Mouse (Mus musculus) fat pad, adult 2 months (tissue): ENCODE data around the gene Fam222a.

Source experiments
- DNase-seq: peaks from one replicate; pipeline ENCODE4 v3.0.0-alpha.2; 2011; ENCODE audit warnings: low read depth, low spot score; ENCODE audit errors: extremely low read depth

Gene Fam222a

DNA sequence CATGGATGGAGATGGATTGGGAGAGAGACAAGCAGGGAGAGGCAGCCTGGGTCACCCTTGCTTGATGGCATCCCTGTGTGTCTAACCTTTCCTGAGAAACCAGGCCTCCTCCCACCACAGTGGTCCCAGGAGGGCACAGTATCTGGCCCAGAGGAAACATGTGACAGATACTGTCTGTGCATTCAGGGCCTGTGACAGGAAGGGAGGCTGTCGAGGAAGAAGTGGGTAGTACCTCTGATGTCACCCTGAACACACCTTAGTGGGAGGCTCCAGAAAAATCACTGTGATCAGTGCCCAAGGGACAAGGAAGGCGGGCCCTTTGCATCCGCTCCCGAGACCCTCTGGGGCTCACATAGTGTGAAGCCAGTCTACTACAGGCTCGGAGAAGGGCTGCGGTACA, 38.2 kb downstream of the Fam222a start:
- no peak for DNase-seq

DNA sequence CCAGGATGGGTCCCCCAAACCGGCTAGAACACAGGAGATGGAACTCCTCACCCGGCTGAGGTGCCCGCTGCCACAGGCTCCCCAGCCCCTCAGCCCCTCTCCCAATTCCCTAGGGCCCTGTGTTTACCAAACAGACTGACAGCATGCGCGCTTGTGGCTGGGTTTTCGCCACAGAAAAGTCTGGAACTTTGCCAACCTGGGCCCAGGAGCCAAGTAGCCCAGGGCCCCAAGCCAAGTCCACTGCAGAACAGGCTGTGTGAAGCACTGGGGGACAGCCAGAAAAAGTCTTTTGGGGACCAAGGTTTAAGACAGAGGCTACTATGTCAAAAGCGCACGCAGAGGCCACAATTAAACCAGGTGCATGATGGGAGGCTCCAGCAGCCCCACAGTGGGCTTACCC, 39.8 kb downstream of the Fam222a start:
- DNase-seq, result no peak

DNA sequence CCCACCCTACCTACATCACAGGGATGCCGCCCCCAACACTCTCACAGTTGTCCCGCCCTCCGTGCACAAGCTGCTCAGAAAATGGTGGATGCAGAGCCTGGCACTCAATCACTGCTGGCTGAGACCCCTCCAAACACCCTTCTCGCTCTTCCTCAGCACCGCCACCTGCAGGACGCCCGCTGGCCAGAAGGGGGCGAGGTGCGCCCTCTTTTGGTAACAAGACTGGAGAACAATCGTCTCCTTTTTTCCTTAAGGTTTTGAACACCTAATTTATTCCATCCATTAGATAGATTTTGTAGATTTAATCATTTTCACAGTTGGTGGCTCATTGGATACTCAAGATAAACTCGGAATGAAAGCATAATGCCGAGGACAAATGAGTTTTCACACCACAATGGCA, 40.7 kb downstream of the Fam222a start:
- no peak for DNase-seq

DNA sequence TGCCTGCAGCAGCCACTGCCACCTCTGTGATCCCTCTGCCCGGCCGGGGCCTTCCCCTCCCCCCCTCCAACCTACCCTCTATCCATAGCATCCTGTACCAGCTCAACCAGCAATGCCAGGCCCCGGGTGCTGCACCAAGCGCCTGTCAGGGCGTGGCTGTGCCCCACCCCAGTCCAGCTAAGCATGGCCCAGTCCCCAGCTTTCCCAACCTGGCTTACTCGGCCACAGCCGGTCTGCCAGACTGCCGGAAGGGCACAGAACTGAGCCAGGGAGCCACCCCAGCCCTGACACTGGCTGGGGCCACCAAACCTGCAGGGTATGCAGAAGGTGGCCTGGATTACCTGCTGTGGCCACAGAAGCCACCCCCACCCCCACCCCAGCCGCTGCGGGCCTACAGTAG, 43.4 kb downstream of the Fam222a start:
- DNase-seq, result no peak

DNA sequence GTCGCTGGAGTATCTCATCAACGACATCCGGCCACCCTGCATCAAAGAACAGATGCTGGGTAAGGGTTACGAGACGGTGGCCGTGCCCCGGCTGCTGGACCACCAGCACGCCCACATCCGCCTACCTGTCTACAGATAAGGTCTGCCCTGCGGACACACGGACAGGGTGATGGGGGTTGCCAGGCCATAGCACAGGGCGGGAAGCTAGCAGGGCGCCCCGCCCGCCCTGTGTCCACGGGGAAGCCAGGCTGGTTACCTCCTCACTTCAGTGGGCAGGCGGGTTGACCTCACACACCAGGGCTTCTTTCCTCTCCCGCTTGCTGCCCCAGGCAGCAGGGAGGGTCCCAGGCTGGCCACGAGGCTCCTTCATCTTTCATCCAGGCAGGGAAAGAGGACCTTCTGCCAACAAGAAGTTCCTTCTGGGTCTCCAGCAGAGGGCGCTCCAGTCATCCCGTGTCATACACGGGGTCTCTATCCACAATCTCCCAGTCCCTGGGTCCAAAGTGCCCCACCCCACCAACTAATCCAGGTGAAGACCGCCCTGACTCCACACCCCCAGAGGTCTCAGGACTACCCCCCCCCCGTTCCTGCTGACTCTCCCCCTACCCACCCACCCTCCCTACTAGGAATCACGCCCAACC, 44.3 kb downstream of the Fam222a start:
- DNase-seq, result no peak

DNA sequence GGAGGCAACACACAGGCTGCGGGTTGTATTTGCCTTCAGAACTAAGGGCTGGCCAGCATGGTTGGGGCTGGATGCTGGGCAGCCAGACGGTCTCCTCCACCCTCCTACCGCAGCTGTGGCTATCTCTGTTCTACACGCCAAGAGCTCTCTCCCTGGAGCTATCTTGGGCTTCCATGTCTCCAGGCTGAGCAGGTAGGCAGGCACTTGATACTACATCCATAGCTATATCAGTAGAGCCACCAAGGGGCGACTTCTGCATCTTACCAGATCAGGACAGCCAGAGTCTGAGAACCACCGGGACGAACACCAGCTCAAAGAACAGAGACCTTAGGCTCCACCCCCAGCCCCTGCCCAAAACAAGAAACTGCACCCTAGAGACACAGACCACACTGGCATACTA, 47.0 kb downstream of the Fam222a start:
- DNase-seq, result no peak

DNA sequence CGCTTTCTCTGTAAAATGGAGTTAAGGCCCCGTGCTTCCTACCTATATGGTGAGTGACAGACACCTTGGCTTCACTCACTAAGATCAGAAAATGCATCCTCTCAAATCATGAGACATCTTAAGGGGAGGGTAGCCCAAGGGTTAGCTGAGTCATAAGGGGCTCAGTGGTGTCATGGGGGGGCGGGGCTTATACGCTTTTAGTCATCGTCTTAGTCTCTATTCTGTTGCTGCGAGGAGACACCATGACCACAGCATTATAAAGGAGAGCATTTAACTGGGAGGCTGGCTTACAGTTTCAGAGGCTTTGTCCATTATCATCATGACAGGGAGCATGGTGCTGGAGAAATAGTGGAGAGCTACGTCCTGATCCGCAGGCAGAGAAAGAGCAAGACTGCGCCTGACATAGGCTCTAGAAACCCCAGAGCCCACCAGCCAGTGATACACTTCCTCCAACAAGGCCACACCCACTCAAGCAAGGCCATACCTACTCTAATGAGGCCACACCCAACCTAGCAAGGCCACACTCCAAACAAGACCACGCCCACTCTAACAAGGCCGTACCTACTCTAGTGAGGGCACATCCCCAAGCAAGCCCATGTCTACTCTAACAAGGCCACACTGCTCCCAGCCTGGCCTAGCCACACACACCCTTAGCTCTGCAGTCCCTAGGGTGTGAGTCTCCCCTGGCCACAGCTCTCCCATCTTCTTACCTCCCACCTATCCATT, 48.7 kb downstream of the Fam222a start:
- no peak for DNase-seq

- DNase-seq, result no peak
These were observed 50.0 kb downstream of the Fam222a start for GRCm38 (mm10) chr5:114617809-114618208.

DNA sequence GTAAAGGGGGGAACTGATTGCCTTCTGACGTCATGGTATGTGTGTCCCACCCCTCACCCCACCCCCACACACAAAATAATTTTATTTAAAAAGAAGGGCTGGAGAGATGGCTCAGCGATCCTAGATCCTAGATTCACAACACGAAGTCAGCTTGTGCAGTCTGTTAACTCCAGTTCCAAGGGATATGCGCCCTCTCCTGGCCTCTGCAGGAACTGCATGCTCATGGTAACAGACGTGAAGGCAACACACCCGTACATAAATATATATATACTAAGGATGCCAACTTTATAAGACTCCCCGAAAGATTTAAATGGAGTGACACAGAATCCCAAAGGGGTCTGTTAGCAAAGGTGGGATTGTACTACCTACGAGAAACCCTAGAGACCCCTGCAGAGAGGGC, 51.0 kb downstream of the Fam222a start:
- no peak for DNase-seq

DNA sequence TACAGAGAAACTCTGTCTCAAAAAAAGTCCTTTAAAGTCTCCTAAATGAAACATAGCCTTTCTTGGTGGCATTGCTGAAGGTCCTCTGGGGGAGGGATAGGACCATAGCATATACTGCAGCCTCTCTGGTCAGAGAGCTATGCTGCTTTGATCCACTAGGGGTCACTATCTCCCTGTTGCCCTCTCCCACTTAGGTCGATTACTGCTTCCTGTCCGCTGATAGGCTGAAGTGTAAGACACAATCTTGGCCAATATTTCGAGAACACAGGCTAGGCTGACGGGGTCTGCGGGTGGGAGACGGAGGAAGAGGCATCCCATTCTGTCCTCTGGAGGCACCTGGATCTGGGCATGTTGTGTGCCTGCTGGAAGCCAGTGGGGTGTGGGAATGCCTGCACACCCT, 52.5 kb downstream of the Fam222a start:
- DNase-seq, result no peak

GRCm38 (mm10) chr5:114625590-114625989, 57.8 kb downstream of the Fam222a start:
- DNase-seq, result no peak

DNA sequence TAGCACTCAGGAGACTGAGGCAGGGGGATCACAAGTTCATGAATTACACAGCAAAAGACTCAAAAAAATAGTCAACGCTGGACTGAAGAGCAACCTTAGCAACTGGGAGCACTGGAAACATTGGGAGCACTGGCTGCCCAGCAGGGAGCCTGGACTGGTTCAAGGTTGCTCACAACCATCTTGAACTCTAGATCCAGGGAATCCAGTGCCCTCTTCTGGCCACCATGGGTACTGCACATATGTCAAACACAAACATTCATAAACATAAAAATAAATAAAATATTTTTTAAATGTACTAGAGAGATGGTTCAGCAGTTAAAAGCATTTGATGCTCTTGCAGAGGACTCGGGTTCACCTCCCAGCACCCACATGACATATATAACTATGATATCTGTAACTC, 63.5 kb downstream of the Fam222a start:
- DNase-seq, result no peak

GRCm38 (mm10) chr5:114636091-114636490, 68.3 kb downstream of the Fam222a start:
- DNase-seq, result no peak

DNA sequence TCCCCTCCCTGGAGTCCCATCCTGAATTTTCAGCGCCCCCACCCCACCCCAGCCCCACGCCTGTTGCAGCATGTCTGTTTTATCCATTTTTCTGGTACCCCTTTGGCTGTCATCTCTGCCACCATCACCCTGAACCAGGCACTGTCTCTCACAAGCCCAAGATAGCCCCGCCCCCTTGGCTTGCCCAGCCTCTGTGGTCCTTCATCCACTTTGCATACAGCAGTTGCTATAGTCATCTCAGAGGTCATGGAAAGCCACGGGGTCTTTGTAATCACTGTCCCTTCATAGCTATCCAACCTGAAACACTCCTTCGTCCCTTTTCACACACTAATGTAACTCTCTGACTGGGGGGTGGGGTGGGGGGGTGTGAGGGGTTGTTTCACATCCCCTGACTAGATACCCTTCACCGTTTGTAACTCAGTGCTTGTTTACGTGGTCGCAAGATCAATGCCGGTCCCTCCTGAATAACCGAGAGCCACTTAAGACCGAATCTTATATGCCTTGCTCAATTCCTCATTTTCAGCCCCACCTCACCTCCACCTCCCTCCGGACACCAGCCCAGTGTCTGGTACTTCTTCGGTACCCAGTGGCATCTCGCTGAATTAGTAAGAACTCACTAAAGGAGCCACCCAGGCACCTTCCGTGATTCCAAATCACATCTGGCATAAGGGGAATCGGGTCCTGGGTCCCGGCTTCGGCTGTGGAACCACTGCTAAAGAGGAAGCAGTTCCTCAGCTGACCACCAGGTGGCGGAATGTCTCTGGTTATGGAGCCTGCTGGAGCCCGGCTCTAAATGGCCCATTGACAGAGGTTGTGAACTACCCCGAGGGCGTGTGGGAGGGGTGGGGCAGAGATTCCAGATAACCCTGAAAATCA, 71.2 kb downstream of the Fam222a start:
- DNase-seq, result no peak

GRCm38 (mm10) chr5:114639645-114639957, 71.8 kb downstream of the Fam222a start:
- no peak for DNase-seq

DNA sequence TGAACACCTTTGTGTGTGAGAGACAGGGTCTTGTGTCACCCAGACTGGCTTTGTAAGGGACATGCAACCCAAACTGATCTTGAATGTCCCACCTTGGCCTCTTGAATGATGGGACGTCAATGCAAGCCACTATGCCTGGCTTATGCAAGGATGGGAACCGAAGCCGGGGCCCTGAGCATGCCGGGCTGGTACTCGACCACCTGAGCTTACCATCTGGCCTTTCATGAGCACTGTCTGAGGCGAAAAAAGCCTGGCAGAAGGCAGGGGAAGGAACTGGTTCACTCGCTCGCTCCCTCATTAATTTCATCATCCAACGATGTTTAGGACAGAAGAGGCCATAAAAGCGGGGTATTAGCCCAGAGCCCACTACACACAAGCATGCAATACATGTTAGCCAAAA, 73.0 kb downstream of the Fam222a start:
- DNase-seq, result no peak

DNA sequence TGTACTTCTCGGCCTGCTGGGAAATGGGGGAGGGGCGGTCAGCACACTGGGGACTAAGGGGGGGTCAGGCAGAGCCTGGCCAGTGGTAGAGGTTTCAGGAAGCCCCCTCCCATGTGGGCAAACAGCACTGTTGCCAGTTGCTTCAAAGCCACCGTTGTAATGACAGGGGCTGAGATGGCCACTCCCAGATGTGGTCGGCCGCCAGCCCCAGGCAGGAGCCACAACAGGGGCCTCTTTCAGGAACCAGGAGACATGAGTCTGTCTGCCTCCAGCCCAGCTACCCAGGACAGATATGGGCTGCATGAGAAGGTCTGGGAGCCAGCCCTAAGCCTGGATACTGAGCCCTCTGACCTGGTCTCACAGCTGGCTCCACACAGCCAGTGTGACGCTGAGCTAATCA, 77.1 kb downstream of the Fam222a start:
- DNase-seq, result no peak

DNA sequence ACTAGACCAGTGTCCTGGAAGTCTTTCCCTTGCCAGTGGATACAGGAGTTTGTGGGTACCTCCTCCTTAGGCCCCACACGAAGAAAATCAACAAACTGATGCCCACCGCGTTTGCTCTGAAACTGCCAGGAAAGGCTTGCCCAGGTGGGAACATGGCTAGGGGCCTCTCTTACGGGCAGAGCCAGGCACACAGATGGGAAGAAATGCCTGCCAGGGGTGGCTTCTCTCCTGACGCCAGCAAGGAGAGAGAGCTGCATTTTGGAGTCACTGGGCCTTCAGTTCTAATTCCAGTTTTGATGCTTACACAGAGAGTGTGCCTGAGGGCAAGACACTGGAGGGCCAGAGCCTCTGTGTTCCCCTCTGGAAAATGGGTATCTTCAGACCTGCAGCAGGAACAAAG, 78.1 kb downstream of the Fam222a start:
- no peak for DNase-seq

- peak; percentile 81 for DNase-seq
These were observed 79.6 kb downstream of the Fam222a start for GRCm38 (mm10) chr5:114647211-114647974.

- no peak for DNase-seq
These were observed 81.0 kb downstream of the Fam222a start for GRCm38 (mm10) chr5:114648728-114649311.

DNA sequence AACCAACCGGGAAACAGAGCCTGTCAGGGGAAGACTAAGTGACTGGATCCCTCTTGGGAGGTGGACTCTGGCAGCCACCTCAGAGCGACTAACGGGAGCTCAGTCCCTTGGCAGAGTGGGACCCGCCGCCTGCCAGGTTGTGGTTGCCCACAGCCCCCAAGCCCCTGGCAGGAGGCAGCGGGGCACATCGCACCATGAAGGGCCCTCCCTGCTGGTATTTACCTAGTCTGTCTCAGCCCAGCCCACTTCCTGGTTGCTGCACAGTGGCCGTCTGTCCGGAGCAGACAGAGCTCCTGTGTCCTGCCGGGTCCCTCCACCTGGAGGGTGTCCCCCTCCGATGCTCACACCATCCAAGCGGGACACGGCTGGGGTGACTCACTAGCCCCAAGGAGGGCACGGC, 83.2 kb downstream of the Fam222a start:
- no peak for DNase-seq
